Mouse (Mus musculus) kidney, adult 2 months (tissue): ENCODE measurements around the gene Eml1.

Experiments
- CTCF ChIP-seq: fragments of 200-500 bp; conservative IDR thresholded peaks from 2 replicates; pipeline ENCODE4 v1.5.1; 2011; ENCODE audit warnings: low read depth, mild to moderate bottlenecking, control low read depth, low read length, moderate library complexity, mixed read lengths; ENCODE audit not compliant: insufficient read depth, insufficient read length
- POLR2A ChIP-seq: fragments of 200-500 bp; IDR thresholded peaks from one replicate; pipeline ENCODE4 v1.6.1; 2011; ENCODE audit warnings: low read depth, low read length, control low read depth

DNA sequence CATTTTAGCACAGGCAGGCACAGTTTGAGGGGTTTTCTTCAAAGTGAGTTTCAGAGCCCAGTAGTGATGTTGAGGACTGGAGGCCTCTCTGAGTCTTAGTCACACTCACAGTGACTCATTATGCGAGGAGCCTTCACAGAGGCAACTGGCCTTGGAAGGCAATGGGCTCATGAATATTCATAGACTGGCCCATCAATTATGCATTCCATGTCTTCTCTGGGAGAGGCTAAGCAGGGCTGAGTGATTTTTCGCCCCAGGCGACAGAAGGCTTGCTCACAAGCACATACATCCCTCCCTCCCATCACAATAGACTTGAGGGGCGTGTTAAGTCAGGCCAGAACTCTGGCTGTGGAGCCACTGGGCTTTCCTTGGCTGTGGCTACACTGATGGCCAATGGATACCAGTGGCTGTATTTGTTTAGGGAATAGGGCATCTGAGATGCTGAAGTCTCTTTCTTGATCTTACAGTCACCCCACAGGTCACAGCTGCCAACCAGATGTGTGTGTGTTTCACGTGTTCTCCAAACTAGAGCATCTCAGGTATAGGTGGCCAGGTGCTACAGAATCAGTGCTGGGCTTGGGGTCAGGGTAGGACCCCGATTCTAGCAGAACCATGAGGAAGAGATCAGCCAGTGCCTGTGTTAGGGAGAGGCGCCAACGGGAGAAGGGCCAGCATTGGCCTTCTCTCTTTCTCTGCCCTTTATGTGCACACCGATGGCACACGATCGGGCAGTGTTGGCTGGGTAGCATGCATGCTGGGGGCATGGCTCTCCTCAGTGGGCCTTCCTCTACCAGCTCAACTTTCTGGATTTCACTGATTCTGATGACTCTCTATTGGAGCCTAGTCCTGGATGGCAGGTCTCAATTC is 25.6 kb downstream of the Eml1 start:
- TF ChIP-seq CTCF (no peak), POLR2A (no peak)
